Mouse (Mus musculus): ENCODE data around the gene Pou3f3.

The Pou3f3 gene

GRCm38 (mm10) chr1:42695578-42695915 is at the start of gene Pou3f3:
TSS of gene Pou3f3 (plus strand) at chr1:42695768.
- no peak for DNase-seq (ENCODE audit: low spot score)

DNA sequence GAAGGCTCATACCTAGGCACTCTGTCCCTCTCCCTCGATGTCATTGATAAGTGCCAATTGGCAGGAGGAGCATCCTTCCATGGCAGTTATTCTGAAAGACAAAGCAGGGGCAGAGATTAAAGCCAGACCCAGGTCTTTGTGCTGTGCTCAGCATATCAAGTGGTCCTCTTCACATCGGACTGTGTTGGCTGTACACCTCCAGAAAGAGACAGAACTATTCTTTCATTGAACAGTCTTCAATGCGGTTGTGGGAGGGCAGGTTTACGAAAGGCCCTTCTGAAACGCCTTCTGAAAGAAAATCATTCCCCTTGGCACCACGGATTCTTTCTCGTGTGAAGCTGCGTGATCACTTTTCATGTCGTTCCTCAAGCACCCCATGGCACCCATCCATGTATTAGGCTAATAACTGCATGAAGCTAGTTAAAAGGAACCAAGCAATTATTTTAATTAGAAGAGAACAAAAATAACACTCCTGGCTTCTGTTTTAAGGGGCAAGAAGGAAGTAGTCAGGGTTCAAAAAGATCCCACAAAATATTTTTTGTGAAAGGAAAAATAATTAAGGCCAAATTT is 47.1 kb upstream of the Pou3f3 start:
- DNase-seq (ENCODE audit: low spot score) = no peak

GRCm38 (mm10) chr1:42651461-42651860 is 44.1 kb upstream of the Pou3f3 start:
- no peak for DNase-seq (ENCODE audit: low spot score)

GRCm38 (mm10) chr1:42667546-42667945 is 28.0 kb upstream of the Pou3f3 start:
- DNase-seq (ENCODE audit: low spot score) = no peak

GRCm38 (mm10) chr1:42680673-42681072 is 14.9 kb upstream of the Pou3f3 start:
- no peak for DNase-seq (ENCODE audit: low spot score)

DNA sequence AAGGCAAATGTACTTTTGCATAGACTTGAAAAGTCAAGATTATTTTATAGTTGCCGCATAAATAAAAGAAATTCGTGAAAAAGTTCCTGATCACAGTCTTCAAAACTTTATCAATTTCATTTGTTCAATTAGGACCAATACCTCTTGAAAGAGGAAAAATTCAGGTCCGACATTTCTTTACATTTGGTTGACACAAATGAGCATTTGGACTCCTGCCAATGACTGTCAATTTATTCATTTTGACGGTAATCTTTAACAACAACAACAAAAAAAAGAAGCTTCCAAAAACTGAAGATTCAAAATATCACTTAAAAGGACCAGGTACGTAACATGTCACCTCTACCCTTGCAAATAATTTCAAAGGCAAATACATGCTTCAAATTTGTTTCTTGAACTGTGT is 13.8 kb upstream of the Pou3f3 start:
- DNase-seq (ENCODE audit: low spot score) = no peak

- no peak for DNase-seq (ENCODE audit: low spot score)
These were observed 11.7 kb upstream of the Pou3f3 start for GRCm38 (mm10) chr1:42683861-42684260.

GRCm38 (mm10) chr1:42684345-42684744 is 11.2 kb upstream of the Pou3f3 start:
- DNase-seq (ENCODE audit: low spot score) = no peak

DNA sequence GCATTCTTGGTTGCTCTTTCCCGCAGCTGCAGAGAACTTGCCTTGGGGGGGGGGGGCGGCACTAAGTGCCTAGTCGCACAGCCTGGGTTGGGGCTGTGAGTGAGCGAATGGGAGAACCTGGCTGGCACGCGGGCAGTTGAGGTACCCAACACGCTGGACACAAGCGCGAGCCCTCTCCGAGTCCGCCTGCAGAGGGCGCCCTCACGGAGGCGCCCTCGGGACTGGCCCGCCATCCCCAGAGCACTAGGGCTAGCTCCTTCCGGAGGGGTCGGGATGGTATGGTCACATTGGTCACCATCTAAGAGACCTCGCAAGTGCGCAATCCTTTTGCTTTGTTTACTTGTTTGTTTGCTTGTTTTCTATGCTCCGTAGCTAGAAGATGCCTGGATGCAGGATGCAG is 10.8 kb upstream of the Pou3f3 start:
- no peak for DNase-seq (ENCODE audit: low spot score)

DNA sequence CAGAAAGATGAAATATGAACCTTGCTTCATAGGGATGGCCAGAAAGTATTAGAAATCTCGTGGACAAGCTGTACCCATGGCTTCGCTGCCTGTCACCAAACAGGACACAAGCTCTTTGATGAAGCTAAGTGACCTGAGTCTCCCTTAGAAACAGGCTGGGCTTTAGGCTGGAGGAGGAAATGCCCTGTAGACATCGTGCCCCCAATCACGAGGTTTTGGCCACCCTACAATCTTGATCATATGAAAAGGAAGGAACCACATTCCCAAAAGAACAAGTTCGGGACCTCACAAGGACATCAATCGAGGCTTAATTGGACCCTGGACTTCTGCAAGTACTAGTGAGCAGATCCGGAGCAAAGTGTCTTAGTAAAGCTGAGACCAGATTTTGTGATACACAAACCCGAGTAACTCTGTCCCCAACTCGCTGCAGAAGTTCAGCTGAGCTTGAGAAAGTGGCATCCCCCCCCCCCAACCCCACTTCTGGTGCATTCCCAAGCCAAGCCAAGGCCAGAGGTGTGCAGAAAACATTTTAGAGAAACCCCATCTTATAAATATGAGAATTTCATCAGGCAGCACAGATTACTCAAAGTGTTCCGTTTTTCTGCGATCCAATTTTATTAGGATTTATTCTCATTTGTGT is 10.1 kb upstream of the Pou3f3 start:
- no peak for DNase-seq (ENCODE audit: low spot score)

- no peak for DNase-seq (ENCODE audit: low spot score)
These were observed 9.1 kb upstream of the Pou3f3 start for GRCm38 (mm10) chr1:42686194-42687131.

GRCm38 (mm10) chr1:42687271-42687670 is 8.3 kb upstream of the Pou3f3 start:
- DNase-seq (ENCODE audit: low spot score) = no peak

GRCm38 (mm10) chr1:42687756-42688540 is 7.6 kb upstream of the Pou3f3 start:
- DNase-seq (ENCODE audit: low spot score) = no peak

DNA sequence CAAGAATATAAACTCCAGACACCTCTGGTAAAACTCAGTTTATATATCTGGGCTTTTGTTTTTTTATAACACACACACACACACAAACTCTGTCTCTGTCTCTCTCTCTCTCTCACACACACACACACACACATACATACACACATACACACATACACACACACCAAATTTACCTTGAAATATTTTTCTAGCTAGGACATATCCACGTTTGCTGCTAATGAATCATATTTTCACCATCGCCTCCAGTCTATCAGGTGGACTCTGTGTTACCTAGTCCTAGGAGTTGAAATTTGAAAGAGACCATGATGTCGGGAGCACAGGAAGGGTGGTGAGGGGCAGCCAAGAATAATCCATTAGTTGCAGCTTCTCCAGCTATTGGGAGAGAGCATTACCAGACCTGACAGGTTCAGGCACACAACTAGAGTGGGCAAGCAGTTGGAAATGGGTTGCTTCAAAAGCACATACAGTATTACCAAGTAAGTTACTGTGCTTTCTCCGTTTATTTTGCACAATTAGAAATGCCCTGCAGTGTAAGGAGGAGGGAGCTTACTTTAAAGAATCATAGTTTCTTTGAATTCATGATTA is 6.9 kb upstream of the Pou3f3 start:
- DNase-seq (ENCODE audit: low spot score) = no peak

DNA sequence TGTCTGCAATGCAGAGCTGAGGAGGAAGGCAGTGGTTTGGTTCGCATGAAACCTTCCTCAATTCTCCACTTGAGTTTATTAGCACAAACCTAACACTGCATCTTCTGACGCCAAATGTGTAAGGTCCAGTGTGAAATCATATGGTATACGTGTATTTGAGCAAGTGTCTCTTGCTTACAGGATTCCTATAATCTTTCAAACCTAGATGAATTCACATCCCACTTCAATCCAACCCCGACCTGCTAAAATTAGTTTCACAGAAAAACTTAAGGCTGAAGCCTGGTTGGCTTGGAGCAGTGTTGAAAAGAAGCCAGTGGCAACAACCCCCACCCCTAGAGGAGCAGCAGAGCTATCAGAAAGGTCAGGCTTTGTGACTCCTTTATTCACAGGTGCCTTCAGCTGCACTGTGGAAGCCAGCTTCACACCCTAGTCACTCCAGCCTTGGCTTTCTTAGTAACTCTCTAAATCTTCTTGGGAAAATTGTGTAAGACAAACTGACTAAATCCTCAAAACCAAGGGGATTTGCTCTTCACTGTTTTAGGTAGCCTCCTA is 5.5 kb upstream of the Pou3f3 start:
- no peak for DNase-seq (ENCODE audit: low spot score)

- no peak for DNase-seq (ENCODE audit: low spot score)
These were observed 4.1 kb upstream of the Pou3f3 start for GRCm38 (mm10) chr1:42691202-42692170.

DNA sequence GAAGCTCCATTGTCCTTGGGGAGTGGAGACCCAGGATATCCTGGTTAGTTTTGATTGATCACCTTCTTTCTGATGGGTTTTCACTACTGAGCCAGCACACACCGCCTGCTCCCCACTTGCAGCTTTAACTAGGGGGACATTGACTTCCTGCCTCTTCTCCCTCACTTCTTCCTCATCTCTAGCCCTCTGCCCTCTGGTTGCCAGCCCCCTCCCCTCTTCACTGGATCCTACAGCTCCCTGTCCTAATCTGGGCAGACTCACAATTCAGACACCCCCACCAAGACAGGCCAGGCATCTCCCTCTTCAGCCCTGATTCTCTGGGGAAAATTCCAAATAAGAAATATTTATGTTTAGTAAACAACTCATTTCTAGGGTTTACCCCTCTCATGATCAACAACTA is 3.3 kb upstream of the Pou3f3 start:
- DNase-seq (ENCODE audit: low spot score) = no peak

DNA sequence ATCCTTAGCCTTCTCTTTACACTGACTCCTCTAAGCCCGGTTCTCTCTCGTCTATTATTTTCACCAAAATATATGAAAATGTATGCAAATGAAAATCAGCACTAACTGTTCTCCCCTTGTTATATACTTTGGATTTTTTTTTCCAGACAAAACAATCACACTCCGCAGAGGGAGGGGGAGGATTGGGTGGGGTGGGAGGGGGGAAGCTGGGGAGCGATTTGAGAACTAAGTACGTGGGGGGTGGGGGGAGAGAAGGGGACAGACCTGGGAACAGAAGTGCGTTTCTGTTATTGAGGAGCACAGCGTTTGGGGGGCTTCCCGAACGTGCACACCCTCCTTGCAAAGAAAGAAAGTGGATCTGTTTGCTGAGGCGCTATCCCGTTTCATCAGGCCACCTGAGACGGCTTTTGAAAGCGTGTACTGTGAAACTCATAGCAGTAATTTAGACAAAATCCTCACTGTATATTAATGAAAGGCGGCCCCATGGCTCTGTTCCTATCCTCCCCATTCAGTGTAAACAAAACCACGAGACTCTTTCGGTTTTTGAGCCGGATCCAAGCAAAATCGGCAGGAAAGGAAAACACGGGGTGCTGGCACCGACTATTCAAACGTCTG is 2.4 kb upstream of the Pou3f3 start:
- DNase-seq (ENCODE audit: low spot score) = no peak

DNA sequence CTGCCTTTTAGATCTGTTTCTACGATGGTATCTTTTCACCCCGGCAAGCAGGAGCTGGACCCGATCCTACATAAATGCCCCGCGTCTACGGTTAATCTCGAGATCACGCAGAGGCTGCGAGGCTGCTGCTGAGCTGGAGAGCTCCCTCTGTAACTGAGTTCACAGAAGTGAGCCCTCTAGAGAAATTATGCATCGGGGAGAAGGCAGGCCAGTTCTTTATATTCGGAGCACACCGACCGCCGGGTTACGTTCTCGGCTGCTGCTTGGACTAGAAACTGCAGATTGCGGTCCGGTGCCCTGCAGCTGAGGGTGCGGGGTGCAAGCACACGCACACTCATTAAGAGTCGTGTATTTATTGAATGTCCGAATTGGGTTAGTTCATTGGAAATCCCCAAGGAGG is 1.7 kb upstream of the Pou3f3 start:
- no peak for DNase-seq (ENCODE audit: low spot score)

GRCm38 (mm10) chr1:42694290-42694664 is 1.3 kb upstream of the Pou3f3 start:
- DNase-seq (ENCODE audit: low spot score) = no peak
